Mouse (Mus musculus): ENCODE data around the gene Nectin2.

The Nectin2 gene

DNA sequence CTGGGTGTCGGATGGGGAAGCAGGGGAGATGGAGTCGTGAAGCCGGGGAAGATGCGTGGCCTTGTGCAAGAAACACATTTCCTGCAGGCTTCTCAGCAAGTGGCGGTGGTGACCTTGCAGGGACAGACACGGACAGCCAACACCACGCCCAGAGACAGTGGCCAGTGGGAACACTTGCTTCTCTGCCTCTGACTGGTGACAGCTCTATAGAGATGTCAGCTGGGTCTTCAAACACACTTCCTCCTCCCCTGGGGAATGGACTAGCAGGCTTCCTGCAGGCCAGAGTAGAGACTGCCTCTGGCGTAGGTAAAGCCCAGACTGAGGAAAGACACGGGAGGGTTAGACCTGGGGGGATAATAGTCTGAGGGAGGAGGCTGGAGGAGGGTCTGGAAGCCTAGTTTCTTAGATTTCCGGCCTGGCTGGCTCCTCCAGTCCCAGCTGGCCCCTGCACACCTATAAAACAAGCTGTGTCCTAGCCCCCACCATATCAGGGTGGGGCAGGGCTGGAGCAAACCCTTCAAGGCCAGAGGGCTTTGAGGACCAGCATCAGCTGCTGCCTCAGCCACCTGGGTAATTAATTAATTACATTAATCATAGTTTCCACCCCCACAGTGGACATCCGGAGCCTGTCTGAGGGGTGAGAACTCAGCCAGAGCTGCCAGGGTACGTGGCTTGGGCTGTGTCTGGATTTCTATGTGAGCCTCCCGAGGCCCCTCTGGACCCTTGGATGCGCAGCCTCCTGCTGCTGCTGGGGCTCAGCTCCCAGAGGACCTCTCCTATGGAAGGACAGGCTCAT, 5.5 kb downstream of the Nectin2 start:
- DNase-seq (ENCODE audit: low spot score in 2 of 2), result no peak

DNA sequence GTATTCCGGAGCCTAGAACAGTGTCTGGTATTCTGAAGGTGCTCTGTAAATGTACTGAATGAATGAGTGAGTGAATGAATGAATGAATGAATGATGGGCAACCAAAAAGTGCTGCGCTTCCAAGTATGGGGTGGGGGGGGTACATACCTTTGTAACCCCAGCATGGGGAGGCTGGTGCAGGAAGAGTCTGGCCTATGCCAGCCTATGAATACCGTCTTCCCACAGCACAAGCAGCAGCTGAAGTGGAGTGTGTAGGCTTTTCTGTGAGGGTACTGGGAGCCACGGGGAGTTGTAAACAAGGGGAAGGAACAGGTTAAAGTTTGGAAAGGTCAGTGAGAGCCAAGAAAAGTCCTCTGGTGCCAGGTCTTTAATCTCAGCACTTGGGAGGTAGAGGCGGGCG, 6.5 kb downstream of the Nectin2 start:
- no peak for DNase-seq (ENCODE audit: low spot score in 2 of 2)

DNA sequence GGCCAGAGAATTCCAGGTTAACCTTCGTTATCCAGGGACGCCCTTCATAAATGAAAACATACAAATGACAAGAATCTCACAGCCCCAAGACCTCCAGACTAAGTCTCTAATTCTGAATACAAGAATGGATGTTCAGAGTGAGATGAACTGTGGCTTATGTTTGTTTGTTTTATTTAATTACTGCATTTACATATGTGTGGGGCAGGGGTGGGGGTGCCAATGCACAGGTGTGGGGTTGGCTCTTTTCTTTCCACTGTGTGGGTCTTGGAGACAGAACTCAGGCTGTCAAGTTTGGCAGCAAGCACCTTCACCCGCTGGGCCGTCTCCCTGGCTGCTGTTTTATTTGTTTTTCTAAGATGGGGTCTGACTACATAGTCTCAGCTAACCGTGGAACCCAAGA, 7.8 kb downstream of the Nectin2 start:
- no peak for DNase-seq (ENCODE audit: low spot score in 2 of 2)

DNA sequence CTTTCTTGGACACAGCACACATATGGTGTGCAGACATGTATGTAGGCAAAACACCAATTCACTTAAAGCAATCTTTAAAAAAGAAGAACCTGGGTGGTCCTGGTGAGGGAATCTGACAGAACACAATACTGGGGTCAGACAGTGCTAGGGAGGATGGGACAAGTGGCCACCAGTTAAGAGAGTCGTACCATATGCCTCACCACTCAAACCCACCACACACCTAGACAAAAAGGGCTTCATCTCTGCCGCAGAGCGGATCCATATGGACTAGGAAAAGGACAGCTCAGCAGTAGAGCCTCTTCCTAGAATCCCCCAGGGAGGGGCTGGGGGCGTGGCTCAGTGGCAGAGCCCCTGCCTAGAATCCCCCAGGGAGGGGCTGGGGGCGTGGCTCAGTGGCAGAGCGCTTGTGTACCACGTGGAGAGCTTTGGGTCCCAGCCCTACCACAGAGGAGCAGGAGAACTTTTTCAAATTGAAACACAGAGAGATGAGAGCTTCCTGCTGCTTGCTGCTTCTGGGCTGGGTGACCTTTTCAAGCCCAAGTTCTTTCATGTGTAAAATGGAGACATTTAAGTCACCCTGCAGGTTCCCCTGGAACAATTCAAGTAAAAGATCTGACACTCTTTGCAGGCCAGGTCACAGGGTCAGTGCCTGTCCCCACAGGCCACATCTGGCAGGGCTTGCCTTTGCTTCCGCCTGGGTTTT, 8.8 kb downstream of the Nectin2 start:
- DNase-seq (ENCODE audit: low spot score in 2 of 2), result no peak

DNA sequence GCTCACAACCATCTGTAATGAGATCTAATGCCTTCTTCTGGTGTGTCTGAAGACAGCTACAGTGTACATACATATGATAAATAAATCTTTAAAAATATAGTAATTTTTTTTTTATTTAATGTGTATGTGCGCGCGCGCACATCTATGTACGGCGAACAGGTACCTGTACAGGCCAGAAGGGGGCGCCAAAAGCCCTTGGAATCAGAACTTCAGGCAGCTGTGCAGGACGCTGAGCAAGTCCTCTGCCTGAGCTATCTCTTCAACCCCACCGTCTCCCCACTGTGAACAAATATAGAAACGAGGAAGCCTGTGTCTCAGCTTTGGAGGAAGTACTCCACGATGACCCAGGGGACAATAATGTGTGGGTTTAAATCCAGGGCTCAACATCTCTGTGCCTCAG, 10.0 kb downstream of the Nectin2 start:
- no peak for DNase-seq (ENCODE audit: low spot score in 2 of 2)

DNA sequence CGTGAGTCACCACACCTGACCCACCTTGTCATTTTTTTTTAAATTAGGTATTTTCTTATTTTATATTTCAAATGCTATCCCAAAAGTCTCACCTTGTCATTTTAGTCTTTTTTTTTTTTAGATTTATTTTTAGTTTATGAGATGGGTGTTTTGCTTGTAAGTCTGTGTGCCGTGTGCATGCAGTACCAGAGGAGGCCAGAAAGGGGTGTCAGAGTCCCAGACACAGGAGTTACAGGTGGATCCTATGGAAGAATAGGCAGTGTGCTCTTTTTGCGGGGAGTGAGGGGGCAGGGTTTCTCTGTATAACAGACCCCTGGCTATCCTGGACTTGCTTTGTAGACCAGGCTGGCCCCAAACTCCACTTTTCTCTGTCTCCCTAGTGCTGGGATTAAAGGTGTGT, 11.5 kb downstream of the Nectin2 start:
- DNase-seq (ENCODE audit: low spot score in 2 of 2), result no peak

DNA sequence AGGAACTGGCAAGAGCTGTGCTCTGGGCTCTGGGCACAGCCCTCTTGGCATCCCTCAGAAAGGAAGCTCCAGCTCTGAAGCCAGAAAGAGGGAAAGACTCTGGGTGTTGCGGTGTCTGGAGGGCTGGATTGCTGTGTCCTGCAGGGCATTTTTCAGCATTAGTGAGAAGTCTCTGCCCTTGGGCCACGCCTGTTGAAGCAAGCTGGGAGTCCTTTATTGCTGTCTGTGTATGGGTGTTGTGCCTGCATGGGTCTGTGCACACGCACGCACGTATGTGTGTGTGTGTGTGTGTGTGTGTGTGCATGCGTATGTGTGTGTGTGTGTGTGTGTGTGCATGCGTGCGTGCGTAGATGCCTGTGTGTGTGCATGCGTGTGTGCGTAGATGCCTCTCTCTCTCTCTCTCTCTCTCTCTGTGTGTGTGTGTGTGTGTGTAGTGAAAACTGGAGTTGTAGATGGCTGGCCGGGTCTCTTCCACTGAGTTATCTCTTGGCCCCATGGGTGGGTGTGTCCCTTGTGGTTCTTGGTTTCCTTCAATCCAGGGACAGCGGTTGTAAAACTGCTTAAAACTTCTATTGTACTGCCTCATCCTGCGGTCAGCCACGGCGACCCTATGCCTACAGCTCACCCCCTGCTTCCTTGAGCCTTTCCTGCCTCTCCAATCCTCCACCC, 13.8 kb downstream of the Nectin2 start:
- no peak for DNase-seq (ENCODE audit: low spot score in 2 of 2)

DNA sequence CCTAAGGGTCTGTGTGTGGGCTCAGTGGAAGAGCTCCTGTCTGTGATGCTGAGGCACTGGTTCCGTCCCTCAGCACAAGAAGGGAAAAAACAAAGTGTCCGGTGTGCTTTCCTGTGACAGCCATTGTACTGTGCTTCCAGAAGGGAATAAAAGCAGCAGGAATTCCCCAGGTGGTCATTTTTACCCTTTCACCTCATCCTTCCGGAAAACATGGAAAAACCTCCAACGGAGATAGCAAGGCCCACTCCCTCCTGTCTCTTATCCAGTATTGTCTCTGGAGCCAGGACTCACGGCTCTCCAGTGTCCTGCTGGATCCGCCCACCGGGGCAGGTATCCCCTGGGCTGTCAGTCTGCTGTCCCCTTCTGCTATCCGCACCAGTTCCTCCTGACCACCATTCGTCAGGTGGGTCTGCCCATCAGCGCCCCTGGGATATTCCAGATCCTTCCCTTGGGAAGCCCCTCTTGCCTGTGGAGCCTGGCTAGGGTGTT, 16.1 kb downstream of the Nectin2 start:
- no peak for DNase-seq (ENCODE audit: low spot score in 2 of 2)

DNA sequence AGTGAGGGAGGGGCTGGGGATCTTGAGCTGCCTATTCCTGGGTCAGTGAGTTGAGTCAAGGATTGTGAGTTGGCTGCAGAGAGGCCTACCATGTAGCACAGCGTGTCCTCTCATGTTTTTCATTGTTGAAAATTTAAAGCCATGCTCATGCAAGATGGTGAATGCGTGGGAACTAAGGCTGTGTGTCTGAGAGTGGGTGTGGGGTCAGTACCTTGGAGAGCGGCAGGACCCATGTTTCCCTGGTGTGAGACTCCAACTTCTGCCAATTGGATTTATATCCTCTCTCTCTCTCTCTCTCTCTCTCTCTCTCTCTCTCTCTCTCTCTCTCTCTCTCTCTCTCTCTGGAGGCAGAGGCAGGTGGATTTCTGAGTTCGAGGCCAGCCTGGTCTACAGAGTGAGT, 23.7 kb downstream of the Nectin2 start:
- no peak for DNase-seq (ENCODE audit: low spot score in 2 of 2)

DNA sequence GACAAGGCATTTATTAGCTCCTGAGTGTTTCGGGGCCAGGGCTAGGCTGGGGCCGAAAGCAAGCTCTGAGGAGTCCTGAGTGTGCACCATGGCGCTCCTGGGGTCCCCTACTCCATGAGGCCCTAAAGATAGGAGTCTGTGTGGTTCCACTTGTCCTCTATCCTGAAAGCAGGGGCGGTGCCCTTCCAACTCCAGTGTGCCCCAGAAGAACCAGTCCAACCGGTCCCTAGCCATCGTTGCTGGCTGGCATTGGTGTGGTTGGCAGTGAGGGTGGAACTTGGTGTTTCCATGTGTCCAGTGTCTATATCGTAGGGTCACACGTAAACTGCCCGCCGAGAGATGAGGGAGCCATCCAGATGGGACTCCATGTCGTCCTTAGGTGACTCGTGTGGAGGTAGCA, 26.1 kb downstream of the Nectin2 start:
- no peak for DNase-seq (ENCODE audit: low spot score in 2 of 2)

DNA sequence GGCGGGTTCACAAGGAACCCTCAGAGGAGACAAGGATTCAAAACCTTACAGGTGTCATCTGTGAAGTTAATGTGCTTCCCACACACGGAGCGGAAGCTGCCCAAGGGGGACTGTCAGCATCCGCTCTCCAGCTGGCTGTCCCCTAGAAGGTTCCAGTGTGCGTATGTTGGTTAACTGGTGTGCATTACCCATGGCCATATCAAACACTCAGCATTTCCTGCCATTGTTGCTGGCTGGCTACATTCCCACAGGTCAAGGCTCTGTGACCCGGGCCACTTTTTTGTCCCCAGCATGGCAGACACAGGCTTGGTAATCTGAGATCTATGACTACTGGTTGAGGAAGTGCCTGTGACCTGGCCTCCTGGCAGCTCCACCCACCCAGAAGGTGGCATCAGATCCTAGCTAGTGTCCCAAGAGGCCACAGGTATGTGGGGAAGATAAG, 27.5 kb downstream of the Nectin2 start:
- no peak for DNase-seq (ENCODE audit: low spot score in 2 of 2)

DNA sequence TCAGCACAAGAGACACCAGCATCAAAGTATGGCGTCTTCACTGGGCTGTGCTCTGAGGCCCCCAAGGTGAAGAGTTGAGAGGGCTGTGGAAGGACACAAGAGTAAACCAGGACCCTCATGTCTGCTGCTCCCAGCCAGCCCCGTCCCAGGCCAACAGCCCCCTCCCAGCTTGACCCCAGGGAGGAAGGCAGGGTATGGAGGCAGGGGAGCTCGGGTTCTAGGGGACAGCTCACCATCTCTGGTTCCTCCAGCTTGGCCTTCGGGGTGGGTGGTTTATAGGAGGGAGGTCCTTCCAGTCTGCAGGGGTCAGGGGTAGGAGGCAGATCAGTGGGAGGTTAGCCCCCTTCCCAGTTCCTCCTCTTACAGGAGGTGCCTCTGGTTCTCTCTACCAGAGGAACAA, 31.1 kb downstream of the Nectin2 start:
- no peak for DNase-seq (ENCODE audit: low spot score in 2 of 2)

DNA sequence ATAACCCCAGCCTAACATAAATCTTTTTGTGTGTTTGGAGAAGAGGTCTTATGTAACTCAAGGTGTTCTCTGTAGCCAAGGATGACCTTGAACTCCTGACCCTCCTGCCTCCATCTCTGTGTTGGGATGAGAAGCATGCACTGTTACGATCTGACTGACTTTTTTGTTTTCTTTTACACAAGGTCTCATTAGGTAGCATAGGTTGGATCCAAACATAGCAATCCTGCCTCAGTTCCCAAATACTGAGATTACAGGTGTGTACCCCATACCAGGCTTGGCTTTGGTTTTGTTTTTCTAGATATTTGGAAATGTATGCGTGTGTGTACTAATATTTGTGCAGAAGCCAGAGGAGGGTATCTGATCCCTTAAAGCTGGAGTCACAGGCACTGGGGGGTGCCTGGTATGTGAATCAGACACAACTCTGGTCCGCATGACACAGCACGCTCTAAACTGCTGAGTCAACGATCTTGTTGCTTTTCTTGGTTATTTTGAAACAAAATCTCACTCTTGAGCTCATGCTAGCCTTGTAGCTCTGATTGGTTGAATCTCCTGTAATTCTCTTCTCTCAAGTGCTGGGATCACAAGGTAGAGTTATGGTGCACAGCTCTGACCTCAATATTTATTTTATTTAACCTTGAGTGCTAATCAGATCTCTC, 31.9 kb downstream of the Nectin2 start:
- no peak for DNase-seq (ENCODE audit: low spot score in 2 of 2)

DNA sequence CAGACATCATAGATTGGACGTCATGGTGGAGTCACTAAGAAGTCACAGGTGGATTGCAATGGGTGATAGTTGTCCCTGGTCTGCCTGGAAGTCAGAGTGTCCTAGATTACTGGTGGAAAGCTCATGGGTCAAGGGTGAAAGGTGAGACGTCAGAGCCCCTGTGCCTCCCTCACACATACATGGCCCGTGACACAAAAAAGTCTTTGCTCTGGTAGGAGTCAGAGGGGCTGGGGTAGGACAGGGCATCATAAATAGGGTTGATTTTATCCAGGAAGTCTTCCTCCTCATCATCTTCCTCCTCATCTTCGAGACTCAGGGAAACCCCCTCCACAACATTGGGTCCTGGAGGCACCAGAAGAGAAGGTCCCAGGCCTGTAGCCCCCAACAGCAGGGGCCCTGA, 32.9 kb downstream of the Nectin2 start:
- no peak for DNase-seq (ENCODE audit: low spot score in 2 of 2)

DNA sequence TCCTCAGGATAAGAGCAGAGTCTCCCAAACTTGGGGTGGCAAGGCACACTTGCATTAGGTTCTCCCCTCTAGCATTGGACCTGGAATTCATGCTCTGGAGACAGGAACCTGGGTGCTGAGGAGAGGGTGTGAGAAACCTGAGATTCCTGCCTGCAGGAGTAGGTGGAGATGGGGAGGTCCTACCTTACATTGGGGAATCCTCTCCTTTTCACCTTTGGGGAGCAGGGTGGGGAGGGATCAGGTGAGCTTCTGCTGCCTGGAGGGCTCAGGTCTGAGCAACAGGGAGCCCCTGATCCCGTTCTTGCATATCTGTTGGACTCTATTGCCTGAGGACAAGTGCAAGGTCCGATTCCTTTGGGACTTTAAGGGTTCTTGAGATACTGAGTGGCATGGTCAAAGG, 33.5 kb downstream of the Nectin2 start:
- no peak for DNase-seq (ENCODE audit: low spot score in 2 of 2)

DNA sequence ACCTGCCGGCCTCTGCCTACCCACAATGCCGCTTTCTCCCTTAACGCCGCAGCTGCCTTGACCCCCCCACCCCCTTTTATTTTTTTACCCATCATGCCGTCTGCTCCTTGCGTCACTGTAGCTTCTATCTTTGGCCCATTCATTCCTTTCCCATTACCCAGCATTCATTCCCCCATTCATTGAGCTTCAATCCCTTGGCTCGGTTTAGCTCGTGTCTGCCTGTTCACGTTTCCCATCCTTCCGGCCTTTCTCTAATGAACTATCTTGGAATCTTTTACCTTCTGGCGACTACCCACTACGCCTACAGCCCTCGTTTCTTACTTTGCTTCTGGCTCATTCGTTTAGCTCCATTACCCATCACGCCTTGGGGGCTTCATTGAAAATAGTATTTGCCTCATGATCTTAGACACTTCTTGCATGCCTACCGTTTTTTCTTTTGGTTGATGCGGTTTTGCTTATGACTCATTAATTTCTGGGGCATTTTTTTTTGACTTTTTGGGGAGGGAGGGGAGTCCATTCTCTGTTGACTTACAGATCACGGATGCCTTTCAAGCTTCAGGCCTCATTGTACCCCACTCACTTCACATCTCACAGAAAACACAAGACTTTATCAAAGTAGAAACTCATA, 34.1 kb downstream of the Nectin2 start:
- DNase-seq (ENCODE audit: low spot score in 2 of 2), result no peak

DNA sequence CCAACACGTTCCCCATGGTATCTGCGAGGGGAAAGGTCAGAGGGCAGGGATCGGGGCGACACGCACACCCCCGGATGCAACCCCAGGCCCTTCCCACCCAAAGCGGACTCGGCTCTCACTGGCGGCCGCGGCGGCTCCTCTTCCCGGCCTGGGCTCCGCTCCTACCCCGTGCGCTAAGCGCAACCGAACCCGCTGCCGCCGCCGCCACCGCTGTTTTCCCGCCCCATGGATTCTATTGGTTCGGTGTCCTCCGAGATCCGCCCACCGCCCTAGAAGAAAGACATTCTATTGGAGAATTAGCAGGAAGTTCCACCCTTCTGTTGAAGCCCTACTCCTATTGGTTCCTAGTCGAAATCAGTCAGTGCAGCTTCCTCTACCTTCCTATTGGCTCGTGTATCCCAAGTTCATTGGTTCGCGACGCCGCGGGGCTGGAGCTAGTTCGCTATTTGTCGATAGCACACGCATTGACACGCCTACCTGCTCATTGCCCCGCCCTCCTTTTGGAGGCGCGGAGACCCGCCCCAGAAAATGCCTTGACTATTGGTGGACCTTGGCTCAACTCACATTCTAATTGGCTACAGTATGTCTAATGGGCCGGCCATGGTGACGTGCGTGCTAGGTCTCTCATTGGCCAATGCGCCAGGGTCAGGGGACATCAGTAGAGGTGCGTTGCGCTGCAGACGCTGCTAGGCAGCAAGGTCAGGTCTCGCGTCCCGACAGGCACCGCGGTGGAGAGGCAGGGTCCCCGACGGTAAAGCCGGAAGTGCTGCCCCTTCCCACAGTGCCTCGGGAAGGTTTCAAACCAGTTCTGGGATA, 34.8 kb downstream of the Nectin2 start, which contains the start of gene Tomm40:
Tomm40 (minus strand) TSS at position 200 of the 816 bp plus-strand sequence.
- DNase-seq (ENCODE audit: low spot score in 2 of 2), result peak; percentile 86 to 96

DNA sequence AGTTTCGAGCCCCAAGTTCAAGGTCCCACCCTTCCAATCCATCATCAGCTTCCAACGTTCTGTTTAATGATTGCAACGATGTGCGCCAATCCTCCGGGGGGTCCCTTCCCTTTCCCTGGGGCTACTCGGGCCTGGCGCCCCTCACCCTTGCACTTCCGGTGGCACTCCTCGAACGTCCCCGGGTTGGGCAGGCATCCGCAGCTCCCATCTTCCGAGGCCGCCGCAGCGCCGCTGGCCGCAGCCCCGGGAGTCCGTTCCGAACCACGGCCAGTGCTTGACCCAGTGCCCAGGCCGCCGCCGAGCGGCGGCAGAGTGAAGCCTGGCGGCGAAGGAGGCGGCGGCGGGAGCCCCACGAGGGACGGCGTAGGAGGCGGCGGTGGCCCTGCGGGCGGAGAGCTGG, 35.4 kb downstream of the Nectin2 start:
- no peak for DNase-seq (ENCODE audit: low spot score in 2 of 2)

DNA sequence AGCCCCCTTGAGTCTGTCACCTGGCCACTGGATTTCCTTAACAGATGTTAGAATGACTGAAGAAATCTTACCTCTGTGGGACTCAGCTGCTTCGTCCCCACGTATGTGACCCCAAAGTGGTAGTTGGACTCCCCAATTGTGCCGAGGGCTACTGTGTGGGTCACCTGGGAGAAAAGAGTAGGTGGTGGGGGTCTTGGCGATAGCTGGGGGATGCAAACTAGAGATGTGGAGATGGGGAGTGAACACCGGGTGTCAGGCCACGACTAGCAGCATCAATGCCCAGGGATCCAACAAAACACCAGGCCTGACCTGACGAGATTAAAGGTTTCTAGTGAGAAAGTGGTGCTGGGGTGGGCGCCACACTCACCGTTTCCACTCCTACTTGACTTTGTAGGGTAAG, 36.7 kb downstream of the Nectin2 start:
- DNase-seq (ENCODE audit: low spot score in 2 of 2), result no peak

DNA sequence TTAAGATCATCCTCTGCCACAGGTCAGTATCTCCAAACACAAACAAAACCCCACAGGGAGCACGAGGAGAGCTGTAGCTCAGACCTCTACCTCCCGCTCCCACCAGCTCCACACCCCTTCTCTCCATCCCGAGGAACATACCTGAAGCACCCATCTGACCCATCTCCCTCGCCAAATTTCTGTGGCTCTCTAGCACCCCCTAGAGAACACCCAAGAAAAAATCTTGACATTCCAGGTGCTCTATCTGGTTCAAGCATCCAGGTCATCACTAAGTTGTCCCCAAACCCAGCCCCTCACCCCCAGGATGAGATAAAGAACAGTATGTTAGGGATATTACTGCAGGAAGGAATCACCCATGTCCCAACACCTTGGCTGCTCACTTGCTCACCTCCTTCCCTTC, 37.1 kb downstream of the Nectin2 start:
- DNase-seq (ENCODE audit: low spot score in 2 of 2), result no peak

DNA sequence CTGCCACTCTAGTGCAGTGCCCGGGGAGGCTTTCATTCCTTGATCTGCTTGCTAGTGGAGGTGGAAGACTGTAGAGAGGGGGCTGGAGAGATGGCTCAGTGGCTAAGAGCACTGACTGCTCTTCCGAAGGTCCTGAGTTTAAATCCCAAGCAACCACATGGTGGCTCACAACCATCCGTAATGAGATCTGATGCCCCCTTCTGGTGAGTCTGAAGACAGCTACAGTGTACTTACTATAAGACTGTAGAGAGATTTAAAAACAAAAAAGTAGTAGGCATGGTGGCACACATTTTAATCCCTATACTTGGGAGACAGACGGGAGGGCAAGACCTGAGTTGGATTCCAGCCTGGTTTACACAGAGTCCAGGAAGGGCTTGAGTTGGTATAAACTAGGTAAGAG, 37.9 kb downstream of the Nectin2 start:
- DNase-seq (ENCODE audit: low spot score in 2 of 2), result no peak

All from cerebellum, postnatal 4 days (tissue).